ENCODE assay signal across 10 mouse cellular contexts in genomic region chr16:38711245-38711644, GRCm38 (mm10). TPM values are rescaled to one million over a fixed set of nuclear protein-coding genes. Genes with fewer than 3 reads are reported as not detected.
A peak's percentile ranks its signal among the peaks of the same experiment; 100 is the strongest.
DNase-seq lines count a peak whose midpoint lies in the region; ATAC-seq lines count a peak whose summit lies in the region.
"Had no signal": no experiment of that assay in that cellular context is flagged by ENCODE, and none has a peak within 500 bp of the region (broad histone marks: within the 10 kb centered on the region; RNA-seq: fewer than 3 reads in every experiment).

No protein-coding gene starts in this region.

- peak overlapping the region; percentile 88 for H3K4me3 ChIP-seq in heart, embryonic 12.5 days
- no peak overlapping the region for H3K4me3 ChIP-seq in hindbrain, embryonic 16.5 days (ENCODE audit: low read length)

- peaks cover 8% of the 10 kb centered on the region; the same call in 1 of the 2 replicates for H3K36me3 ChIP-seq in heart, embryonic 12.5 days
- no peaks in the 10 kb centered on the region for H3K36me3 ChIP-seq in hindbrain, embryonic 16.5 days (ENCODE audit: control insufficient read depth, insufficient read depth, low read length)

- H3K4me2 ChIP-seq in heart, embryonic 12.5 days, result peak overlapping the region; percentile 75
- H3K4me2 ChIP-seq in hindbrain, embryonic 16.5 days (ENCODE audit: low read length), result peak overlapping the region; percentile 87

- no peak for DNase-seq in heart, adult 9 months (ENCODE audit: low spot score in 2 of 2)
- DNase-seq in Muller cell, postnatal 12 days (ENCODE audit: inconsistent ontology term), result peak; percentile 26
- no peak for DNase-seq in thymus, postnatal 25 days
- DNase-seq in thymus, postnatal 36 days, result no peak
- no peak for DNase-seq in retina, embryonic 14.5 days (ENCODE audit: low spot score)
- DNase-seq: cerebellum, adult 18-20 months; right cerebral cortex, adult 18-20 months had no signal

- peak overlapping the region; percentile 98 for H3K27ac ChIP-seq in heart, embryonic 12.5 days (ENCODE audit: poor library complexity, severe bottlenecking)
- no peak overlapping the region for H3K27ac ChIP-seq in hindbrain, embryonic 16.5 days (ENCODE audit: low read depth, low read length)

- ATAC-seq in heart, embryonic 12.5 days (ENCODE audit: insufficient number of reproducible peaks, low FRiP score), result no peak
- no peak for ATAC-seq in hindbrain, embryonic 16.5 days
- peak; percentile 58 for ATAC-seq in megakaryocyte progenitor cell, adult 5-6 weeks (replicated peaks; ENCODE audit: poor library complexity)

- WGBS in heart, embryonic 12.5 days, result 31% methylated on average over 4 of the region's 4 CpGs
- WGBS in hindbrain, embryonic 16.5 days, result 62% methylated on average over 4 of the region's 4 CpGs

- H3K9me3 ChIP-seq in heart, embryonic 12.5 days (replicated peaks), result no peaks in the 10 kb centered on the region
- H3K9me3 ChIP-seq in hindbrain, embryonic 16.5 days (ENCODE audit: control insufficient read depth, low read length), result no peaks in the 10 kb centered on the region

- peaks cover 58% of the 10 kb centered on the region for H3K4me1 ChIP-seq in heart, embryonic 12.5 days (replicated peaks)
- H3K4me1 ChIP-seq in hindbrain, embryonic 16.5 days (ENCODE audit: control insufficient read depth, insufficient read depth, low read depth, low read length), result peaks cover 4% of the 10 kb centered on the region

- no peaks in the 10 kb centered on the region for H3K27me3 ChIP-seq in heart, embryonic 12.5 days (replicated peaks)
- H3K27me3 ChIP-seq in hindbrain, embryonic 16.5 days (replicated peaks; ENCODE audit: control insufficient read depth, insufficient read depth, low read length), result no peaks in the 10 kb centered on the region

- H3K9ac ChIP-seq in heart, embryonic 12.5 days, result peak overlapping the region; percentile 97
- H3K9ac ChIP-seq in hindbrain, embryonic 16.5 days (ENCODE audit: low read depth, low read length), result no peak overlapping the region

RNA-seq across cellular contexts. Expression of gene Arhgap31, which starts 1.8 kb away (rescaled TPM):
- polyA plus RNA-seq in heart, embryonic 12.5 days (2016; fragmentation: Nextera tagmentation; extraction: Ambion mirVana), result 43.1 and 47.7 TPM in 2 replicates
- 4.5 and 6.7 TPM in 2 replicates for polyA plus RNA-seq in hindbrain, embryonic 16.5 days (2015; fragmentation: Nextera tagmentation; extraction: Ambion mirVana)
- 12.8 and 15.6 TPM in 2 replicates for total RNA-seq in megakaryocyte progenitor cell, adult 5-6 weeks (2015)
- 6.5 and 7.2 TPM in 2 replicates for total RNA-seq in megakaryocyte progenitor cell, adult 5-6 weeks (2017)

RNA-seq across cellular contexts. Expression of gene B4galt4, which starts 30.8 kb away (rescaled TPM):
- 26.6 and 29.8 TPM in 2 replicates for polyA plus RNA-seq in heart, embryonic 12.5 days (2016; fragmentation: Nextera tagmentation; extraction: Ambion mirVana)
- 38.3 and 40.3 TPM in 2 replicates for polyA plus RNA-seq in hindbrain, embryonic 16.5 days (2015; fragmentation: Nextera tagmentation; extraction: Ambion mirVana)
- total RNA-seq in megakaryocyte progenitor cell, adult 5-6 weeks (2015), result 40.2 and 42.0 TPM in 2 replicates
- total RNA-seq in megakaryocyte progenitor cell, adult 5-6 weeks (2017), result 56.4 and 61.7 TPM in 2 replicates
